Mouse (Mus musculus) midbrain, embryonic 14.5 days (tissue): ENCODE data around the gene AI661453. TPM values are rescaled to one million over a fixed set of nuclear protein-coding genes. Genes with fewer than 3 reads are reported as not detected.

ENCODE experiments used
- ATAC-seq: fragments of 200-750 bp; cut with Nextera tagmentation; 2 replicates; pipeline ENCODE4 v1.8.0; 2017; ENCODE audit warnings: moderate number of reproducible peaks, moderate library complexity; ENCODE audit not compliant: low FRiP score, low TSS enrichment
- DNase-seq: peaks from one replicate; pipeline ENCODE4 v3.0.0-alpha.2; 2015
- H3K27ac ChIP-seq: fragments of 300-500 bp; sonication (generic); replicated peaks from 2 replicates; pipeline ENCODE4 v1.5.1; 2014; ENCODE audit warnings: mild to moderate bottlenecking, low read depth, low read length, moderate library complexity
- H3K27me3 ChIP-seq: fragments of 300-500 bp; sonication (generic); 2 replicates; pipeline ENCODE4 v1.6.1; 2014; ENCODE audit warnings: low read length, control low read depth, mixed read lengths; ENCODE audit not compliant: control insufficient read depth, insufficient read depth
- H3K36me3 ChIP-seq: fragments of 300-500 bp; sonication (generic); 2 replicates; pipeline ENCODE4 v1.6.1; 2014; ENCODE audit warnings: low read length, control low read depth; ENCODE audit not compliant: control insufficient read depth, insufficient read depth
- H3K4me1 ChIP-seq: fragments of 300-500 bp; sonication (generic); 2 replicates; pipeline ENCODE4 v1.6.1; 2014; ENCODE audit warnings: mild to moderate bottlenecking, antibody characterized with exemption, low read length, control low read depth; ENCODE audit not compliant: control insufficient read depth, insufficient read depth
- H3K4me2 ChIP-seq: fragments of 300-500 bp; sonication (generic); 2 replicates; pipeline ENCODE4 v1.6.1; 2014; ENCODE audit warnings: mild to moderate bottlenecking, low read length, moderate library complexity
- H3K4me3 ChIP-seq: fragments of 300-500 bp; sonication (generic); replicated peaks from 2 replicates; pipeline ENCODE4 v1.5.1; 2014; ENCODE audit warnings: low read depth, low read length
- H3K9ac ChIP-seq: fragments of 300-500 bp; sonication (generic); replicated peaks from 2 replicates; pipeline ENCODE4 v1.6.1; 2014; ENCODE audit warnings: mild to moderate bottlenecking, low read length, moderate library complexity
- H3K9me3 ChIP-seq: fragments of 300-500 bp; sonication (generic); 2 replicates; pipeline ENCODE4 v1.6.1; 2016; ENCODE audit warnings: low read length, control low read depth, mixed read lengths; ENCODE audit not compliant: control insufficient read depth
- WGBS: fragments of 180-500 bp; shearing (Covaris S2); extraction: QIAGEN DNeasy Blood & Tissue Kit; methylation state at CpG from one replicate; pipeline ENCODE4 v1.1.7; 2014; 5-methylcytosine and 5-hydroxymethylcytosine counted together
- polyA plus RNA-seq: library from polyadenylated mRNA; unstranded; fragments of >200 nt; fragmentation: Nextera tagmentation; extraction: Ambion mirVana; gene quantifications from 2 replicates; pipeline ENCODE4 v1.2.1, GENCODE M21; 2014

AI661453 gene
- polyA plus RNA-seq = 0.05 and 0.15 TPM in 2 replicates

GRCm38 (mm10) chr17:47436156-47436906, at the start of gene AI661453:
TSS of gene AI661453 (plus strand) at chr17:47436615.
- H3K4me2 ChIP-seq = peak within 1 kb of the TSS; percentile 67
- DNase-seq (no peak), ATAC-seq (no peak)
- no peaks in the 10 kb centered on the region for H3K9me3 ChIP-seq
- H3K4me3 ChIP-seq = peak within 1 kb of the TSS; percentile 37
- WGBS = 1% methylated on average over 45 of the region's 45 CpGs
- no peak within 1 kb of the TSS for H3K27ac ChIP-seq
- no peaks in the 10 kb centered on the region for H3K36me3 ChIP-seq
- H3K4me1 ChIP-seq = 0 out of 2 replicates have a peak, but pooled peaks cover 14% of the 10 kb centered on the region
- peaks cover 25% of the 10 kb centered on the region for H3K27me3 ChIP-seq
- H3K9ac ChIP-seq = peak within 1 kb of the TSS; percentile 42

DNA sequence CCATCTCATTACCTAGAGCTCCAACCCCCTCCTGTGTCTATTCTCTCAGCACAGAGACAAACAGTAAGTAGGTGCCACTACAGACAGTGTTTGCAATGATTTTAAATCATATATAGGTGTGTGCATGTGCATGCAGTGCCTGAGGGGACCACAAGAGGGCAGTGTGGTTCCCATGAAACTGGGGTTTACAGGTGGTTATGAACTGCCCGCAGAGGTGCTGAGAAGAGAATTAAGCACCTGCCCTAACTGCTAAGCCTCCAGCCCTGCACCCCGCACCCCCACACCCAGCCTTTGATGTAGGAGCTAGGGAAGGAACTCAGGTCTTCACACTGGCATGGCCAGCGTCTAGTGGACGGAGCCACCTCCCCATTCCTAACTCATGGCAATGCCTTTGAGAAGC, 49.8 kb upstream of the AI661453 start:
- no peak overlapping the region for H3K27ac ChIP-seq
- 68% methylated on average over 4 of the region's 4 CpGs for WGBS
- no peaks in the 10 kb centered on the region for H3K36me3 ChIP-seq
- ATAC-seq (no peak), DNase-seq (peak; percentile 48)
- no peaks in the 10 kb centered on the region for H3K27me3 ChIP-seq
- no peak overlapping the region for H3K9ac ChIP-seq
- no peaks in the 10 kb centered on the region for H3K4me1 ChIP-seq
- H3K4me2 ChIP-seq = no peak overlapping the region
- no peak overlapping the region for H3K4me3 ChIP-seq
- H3K9me3 ChIP-seq = no peaks in the 10 kb centered on the region

GRCm38 (mm10) chr17:47394223-47394869, 42.1 kb upstream of the AI661453 start:
- 0 out of 2 replicates have a peak, but pooled peaks cover 11% of the 10 kb centered on the region for H3K27me3 ChIP-seq
- H3K9me3 ChIP-seq = no peaks in the 10 kb centered on the region
- peak overlapping the region; percentile 40 for H3K4me2 ChIP-seq
- no peak overlapping the region for H3K27ac ChIP-seq
- DNase-seq = peak; percentile 23
- H3K36me3 ChIP-seq = no peaks in the 10 kb centered on the region
- H3K4me1 ChIP-seq = no peaks in the 10 kb centered on the region; the same call in none of the 2 replicates
- no peak overlapping the region for H3K9ac ChIP-seq
- H3K4me3 ChIP-seq = 0 out of 2 replicates have a peak overlapping the region, but pooled peaks have one; percentile 2
- WGBS = 22% methylated on average over 24 of the region's 24 CpGs
- ATAC-seq = no peak

DNA sequence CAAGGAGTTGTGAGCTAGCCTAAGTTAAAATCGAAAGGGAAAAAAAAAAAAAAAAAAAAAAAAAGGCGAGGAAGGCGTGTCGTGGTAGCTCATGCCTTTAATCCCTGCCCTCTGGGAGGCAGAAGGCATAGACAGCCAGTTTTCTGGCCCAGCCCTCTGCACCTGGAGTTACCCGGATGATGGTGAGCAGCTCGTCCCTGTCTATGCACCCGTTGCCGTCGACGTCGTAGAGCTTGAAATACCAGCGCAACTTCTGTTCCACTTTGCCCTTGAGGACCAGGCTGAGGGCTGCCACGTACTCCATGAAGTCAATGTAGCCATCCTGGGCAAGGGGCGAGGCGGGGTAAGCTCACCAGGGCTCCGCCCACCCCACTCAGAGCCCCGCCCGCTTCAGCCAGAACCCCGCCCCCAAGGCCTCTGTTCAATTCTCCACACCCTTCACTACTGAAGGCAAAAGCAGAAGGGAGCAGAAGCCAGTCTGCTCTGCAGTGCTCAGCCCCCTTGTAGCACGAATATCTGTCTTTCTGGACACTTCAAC, 41.0 kb upstream of the AI661453 start:
- Histone ChIP-seq H3K27ac (no peak overlapping the region), H3K9me3 (no peaks in the 10 kb centered on the region), H3K4me3 (0 out of 2 replicates have a peak overlapping the region, but pooled peaks have one; percentile 9), H3K9ac (no peak overlapping the region), H3K27me3 (0 out of 2 replicates have a peak, but pooled peaks cover 11% of the 10 kb centered on the region), H3K4me2 (peak overlapping the region; percentile 40), H3K4me1 (no peaks in the 10 kb centered on the region; the same call in none of the 2 replicates), H3K36me3 (no peaks in the 10 kb centered on the region)
- DNase-seq = peak; percentile 60
- no peak; the same call in 1 of the 2 replicates for ATAC-seq
- WGBS = 2% methylated on average over 19 of the region's 20 CpGs

GRCm38 (mm10) chr17:47399091-47399490, 37.3 kb upstream of the AI661453 start:
- 87% methylated on average over 8 of the region's 8 CpGs for WGBS
- H3K9me3 ChIP-seq = no peaks in the 10 kb centered on the region
- no peak overlapping the region for H3K4me2 ChIP-seq
- no peak overlapping the region for H3K4me3 ChIP-seq
- ATAC-seq (no peak), DNase-seq (no peak)
- no peak overlapping the region for H3K27ac ChIP-seq
- H3K36me3 ChIP-seq = no peaks in the 10 kb centered on the region
- H3K4me1 ChIP-seq = no peaks in the 10 kb centered on the region; the same call in none of the 2 replicates
- no peak overlapping the region for H3K9ac ChIP-seq
- 0 out of 2 replicates have a peak, but pooled peaks cover 11% of the 10 kb centered on the region for H3K27me3 ChIP-seq

DNA sequence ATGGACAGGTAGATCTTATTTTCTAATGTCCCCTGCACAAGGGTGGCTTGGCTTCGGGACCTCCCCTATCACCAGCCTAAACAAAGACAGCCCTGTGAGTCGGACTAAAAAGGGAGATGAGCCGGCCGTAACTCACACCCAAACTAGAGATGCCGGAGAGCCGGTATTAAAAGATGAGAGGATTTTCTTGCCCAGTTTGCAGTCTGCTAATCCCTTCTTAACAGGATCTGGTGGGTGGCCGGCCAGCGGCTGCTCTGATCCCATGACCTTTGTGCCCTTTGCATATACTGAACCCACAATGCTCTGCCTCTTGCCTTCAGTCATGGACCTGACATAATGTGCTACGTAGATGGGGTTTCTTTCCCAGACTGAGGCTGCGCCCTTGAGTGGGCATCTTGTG, 36.0 kb upstream of the AI661453 start, which contains the start of gene Guca1a:
Gene Guca1a, minus strand, starts transcription at position 134 of the 400 bp plus-strand sequence.
- H3K4me1 ChIP-seq = no peaks in the 10 kb centered on the region; the same call in 1 of the 2 replicates
- no peak within 1 kb of the TSS for H3K27ac ChIP-seq
- H3K4me2 ChIP-seq = no peak within 1 kb of the TSS
- no peak for ATAC-seq
- H3K36me3 ChIP-seq = no peaks in the 10 kb centered on the region
- H3K9ac ChIP-seq = no peak within 1 kb of the TSS
- 0 out of 2 replicates have a peak, but pooled peaks cover 3% of the 10 kb centered on the region for H3K27me3 ChIP-seq
- no peak for DNase-seq
- no peak within 1 kb of the TSS for H3K4me3 ChIP-seq
- WGBS = 4% methylated on average over 10 of the region's 10 CpGs
- H3K9me3 ChIP-seq = no peaks in the 10 kb centered on the region

DNA sequence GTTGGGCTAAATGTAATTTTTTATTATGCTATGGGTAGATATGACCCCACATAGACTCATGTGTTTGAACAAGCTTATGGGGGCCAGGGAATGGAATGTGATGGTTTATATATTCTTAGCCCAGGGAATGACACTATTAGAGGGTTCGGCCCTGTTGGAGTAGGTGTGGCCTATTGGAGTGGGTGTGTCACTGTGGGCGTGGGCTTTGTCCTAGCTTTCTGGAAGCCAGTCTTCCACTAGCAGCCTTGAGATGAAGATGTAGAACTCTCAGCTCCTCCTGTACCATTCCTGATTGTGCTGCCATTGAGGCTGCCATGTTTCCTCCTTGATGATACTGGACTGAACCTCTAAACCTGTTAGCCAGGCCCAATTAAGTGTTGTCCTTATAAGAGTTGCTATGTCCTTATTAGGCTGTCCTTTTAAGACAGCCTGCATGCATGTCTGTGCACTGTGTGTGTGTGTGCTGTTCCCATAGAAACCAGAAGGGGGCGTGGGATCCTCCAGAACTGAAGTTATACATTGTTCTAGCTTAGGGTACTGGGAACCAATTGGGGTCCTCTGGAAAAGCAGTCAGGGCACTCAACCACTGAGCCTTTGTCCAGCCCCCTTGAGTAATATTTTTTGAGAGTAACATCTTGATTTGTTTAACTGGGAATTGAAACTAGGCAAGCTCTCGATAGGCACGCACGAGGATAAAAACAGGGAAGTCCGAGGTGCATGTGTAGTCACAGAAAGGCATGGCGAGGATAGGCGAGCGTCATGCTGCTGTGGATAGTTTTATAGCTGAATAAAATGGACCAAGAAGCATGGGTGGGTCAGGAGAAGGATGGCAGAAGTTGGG, 28.5 kb upstream of the AI661453 start:
- peaks cover 29% of the 10 kb centered on the region for H3K27me3 ChIP-seq
- no peaks in the 10 kb centered on the region for H3K4me1 ChIP-seq
- no peak overlapping the region for H3K27ac ChIP-seq
- DNase-seq (no peak), ATAC-seq (no peak)
- no peak overlapping the region for H3K4me3 ChIP-seq
- H3K9me3 ChIP-seq = no peaks in the 10 kb centered on the region
- WGBS = 70% methylated on average over 10 of the region's 10 CpGs
- no peaks in the 10 kb centered on the region for H3K36me3 ChIP-seq
- H3K4me2 ChIP-seq = no peak overlapping the region
- no peak overlapping the region for H3K9ac ChIP-seq

DNA sequence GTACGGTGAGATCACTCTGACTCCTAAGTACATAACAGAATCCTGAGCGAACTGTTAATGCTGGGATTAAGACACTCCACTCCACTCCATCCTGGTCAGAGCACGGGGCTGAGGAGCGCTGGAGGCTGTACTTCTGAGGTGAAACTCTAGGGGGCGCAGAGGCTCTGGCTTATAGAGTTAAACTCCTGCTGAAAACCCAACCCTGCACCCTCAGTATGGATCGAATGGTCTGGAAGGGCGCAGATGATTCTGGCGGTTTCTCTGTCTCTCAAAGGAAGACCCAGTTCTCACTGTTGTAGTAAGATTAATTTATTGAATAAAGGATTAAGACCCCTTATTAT, 27.9 kb upstream of the AI661453 start:
- ATAC-seq = no peak
- H3K27me3 ChIP-seq = peaks cover 29% of the 10 kb centered on the region
- H3K9ac ChIP-seq = no peak overlapping the region

More for the DNA sequence above, 27.9 kb upstream of the AI661453 start:
- WGBS = 21% methylated on average over 8 of the region's 8 CpGs
- no peak overlapping the region for H3K4me3 ChIP-seq
- H3K4me2 ChIP-seq = no peak overlapping the region
- H3K4me1 ChIP-seq = no peaks in the 10 kb centered on the region
- peak; percentile 78 for DNase-seq
- H3K9me3 ChIP-seq = no peaks in the 10 kb centered on the region
- H3K36me3 ChIP-seq = no peaks in the 10 kb centered on the region
- H3K27ac ChIP-seq = no peak overlapping the region
